ENCODE assay signal across 1 mouse cellular context in the genomic region with DNA sequence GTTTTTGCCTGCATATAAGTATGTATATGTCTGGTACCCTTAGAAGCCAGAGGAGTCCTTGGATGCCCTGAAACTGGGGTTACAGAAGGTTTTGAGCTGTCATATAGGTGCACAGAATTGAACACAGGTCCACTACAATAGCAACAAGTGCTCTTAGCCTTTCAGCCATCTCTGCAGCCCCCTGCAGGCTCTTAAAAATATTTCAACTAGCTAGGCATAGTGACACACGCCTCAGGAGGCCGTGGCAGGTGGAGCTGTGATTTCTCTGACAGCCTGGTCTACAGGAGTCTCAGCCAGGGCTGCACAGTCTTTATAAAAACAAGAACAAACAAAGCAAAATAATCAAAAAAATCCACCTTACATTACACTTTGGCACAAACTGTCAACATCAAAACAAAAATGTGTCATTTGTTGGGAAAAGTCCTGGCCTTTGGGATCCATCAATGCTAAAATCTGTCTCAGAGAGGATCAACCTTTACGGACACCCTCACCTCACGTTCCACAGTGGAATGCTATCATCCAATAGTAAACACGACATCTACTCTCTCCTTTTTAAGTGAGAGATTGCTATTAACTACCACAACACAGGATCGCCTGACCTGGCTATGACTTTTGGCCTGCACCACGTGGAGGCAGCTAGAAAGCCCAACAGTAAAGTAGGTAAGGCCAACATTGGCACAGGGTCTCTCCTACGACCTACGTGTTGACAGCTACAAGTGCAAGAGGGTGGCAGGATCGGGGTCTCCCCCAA.
TF ChIP-seq lines count a peak whose summit lies in the region.

No protein-coding gene starts in this region.

TF ChIP-seq in ES-E14, 5 proteins besides CTCF, POLR2A, EP300 and RAD21:
- no peak for TF ChIP-seq ZC3H11A (IDR thresholded peaks at IDR 0.05; ENCODE audit: borderline replicate concordance, low read depth, low read length)
- TF ChIP-seq ZNF384 (IDR thresholded peaks at IDR 0.05; ENCODE audit: low read depth, low read length), result no peak
- TF ChIP-seq HCFC1 (IDR thresholded peaks at IDR 0.05; ENCODE audit: borderline replicate concordance, insufficient read depth, low read length), result no peak
- no peak for TF ChIP-seq CHD2 (IDR thresholded peaks at IDR 0.05; ENCODE audit: low read depth, low read length)
- no peak for TF ChIP-seq MAFK (IDR thresholded peaks at IDR 0.05; ENCODE audit: insufficient read depth, low read depth, low read length)
